17 mouse cellular contexts compared by ENCODE assay signal in genomic region chr5:64815631-64816030, GRCm38 (mm10). TPM values are rescaled to one million over a fixed set of nuclear protein-coding genes. Genes with fewer than 3 reads are reported as not detected.
DNase-seq lines count a peak whose midpoint lies in the region; ATAC-seq and TF ChIP-seq lines count a peak whose summit lies in the region.
"Had no signal": no experiment of that assay in that cellular context is flagged by ENCODE, and none has a peak within 500 bp of the region (broad histone marks: within the 10 kb centered on the region; RNA-seq: fewer than 3 reads in every experiment).

No protein-coding gene starts in this region.

- intact Hi-C loops in heart, adult 2 months (cut with DNase I): loop anchor here (2.0 kb wide), 1 partner anchor 51 kb away; no protein-coding TSS in a partner anchor

- peaks cover 14% of the 10 kb centered on the region for H3K79me2 ChIP-seq in heart, adult 2 months (replicated peaks; ENCODE audit: control insufficient read depth, insufficient read depth, low read length)

- no peak overlapping the region; the same call in 1 of the 2 replicates for H3K27ac ChIP-seq in heart, adult 2 months
- 0 out of 2 replicates have a peak overlapping the region, but pooled peaks have one; percentile 45 for H3K27ac ChIP-seq in lung, embryonic 15.5 days
- H3K27ac ChIP-seq in stomach, embryonic 16.5 days (ENCODE audit: low read length): peak overlapping the region; percentile 88
- H3K27ac ChIP-seq: forebrain, embryonic 10.5 days; left cerebral cortex, adult 2 months; midbrain, embryonic 15.5 days had no signal

- H3K9ac ChIP-seq in heart, adult 2 months (ENCODE audit: low read depth, low read length): 0 out of 2 replicates have a peak overlapping the region, but pooled peaks have one; percentile 30
- no peak overlapping the region for H3K9ac ChIP-seq in lung, embryonic 15.5 days
- peak overlapping the region; percentile 47; the same call in 1 of the 2 replicates for H3K9ac ChIP-seq in stomach, embryonic 16.5 days (ENCODE audit: low read length)
- H3K9ac ChIP-seq: kidney, embryonic 15.5 days; midbrain, embryonic 15.5 days had no signal

- H3K36me3 ChIP-seq in heart, adult 2 months (ENCODE audit: control insufficient read depth, insufficient read depth, low read length): peaks cover 44% of the 10 kb centered on the region
- peaks cover 36% of the 10 kb centered on the region for H3K36me3 ChIP-seq in lung, embryonic 15.5 days
- peaks cover 15% of the 10 kb centered on the region; the same call in 1 of the 2 replicates for H3K36me3 ChIP-seq in stomach, embryonic 16.5 days (ENCODE audit: control insufficient read depth, insufficient read depth, low read length)
- H3K36me3 ChIP-seq: midbrain, embryonic 15.5 days had no signal

- no peak for TF ChIP-seq EP300 in heart, adult 2 months (IDR thresholded peaks at IDR 0.05; ENCODE audit: insufficient read depth, low read depth, low read length)

- H3K4me2 ChIP-seq in lung, embryonic 15.5 days: no peak overlapping the region
- H3K4me2 ChIP-seq in stomach, embryonic 16.5 days (ENCODE audit: low read depth, low read length): peak overlapping the region; percentile 10; the same call in 1 of the 2 replicates
- H3K4me2 ChIP-seq: kidney, embryonic 15.5 days; midbrain, embryonic 15.5 days had no signal

- no peak for ATAC-seq in lung, embryonic 15.5 days (ENCODE audit: borderline replicate concordance, extremely low read depth, low FRiP score, low TSS enrichment)
- no peak for ATAC-seq in stomach, embryonic 16.5 days (ENCODE audit: insufficient read depth, low FRiP score)
- ATAC-seq: midbrain, embryonic 15.5 days; Patski had no signal

- peaks cover 42% of the 10 kb centered on the region for H3K4me1 ChIP-seq in heart, adult 2 months (ENCODE audit: control insufficient read depth, insufficient read depth, low read length)
- peaks cover 65% of the 10 kb centered on the region for H3K4me1 ChIP-seq in lung, embryonic 15.5 days
- H3K4me1 ChIP-seq in stomach, embryonic 16.5 days (ENCODE audit: control insufficient read depth, insufficient read depth, low read length): peaks cover 76% of the 10 kb centered on the region

- WGBS in heart, adult 2 months: 48% methylated on average over 8 of the region's 8 CpGs
- WGBS in lung, embryonic 15.5 days: 73% methylated on average over 8 of the region's 8 CpGs
- WGBS in stomach, embryonic 16.5 days: 81% methylated on average over 8 of the region's 8 CpGs

- TF ChIP-seq CTCF in heart, adult 2 months (IDR thresholded peaks at IDR 0.05): no peak

- no peak overlapping the region for H3K4me3 ChIP-seq in heart, adult 2 months
- H3K4me3 ChIP-seq in lung, embryonic 15.5 days: no peak overlapping the region
- H3K4me3 ChIP-seq in stomach, embryonic 16.5 days (replicated peaks; ENCODE audit: low read length): no peak overlapping the region
- H3K4me3 ChIP-seq: forebrain, embryonic 10.5 days; kidney, embryonic 15.5 days; left cerebral cortex, adult 2 months; midbrain, embryonic 15.5 days had no signal

- peak; percentile 56 to 79 for DNase-seq in adrenal gland, adult (ENCODE audit: inconsistent age in 2 of 2, low spot score in 1 of 2)
- DNase-seq in adrenal gland, adult 8-10 months: no peak
- peak in 1 of 2 experiments; percentile 29 for DNase-seq in heart, adult 2 months
- DNase-seq in heart, adult 9 months (ENCODE audit: low spot score in 2 of 2): no peak
- DNase-seq in lung, postnatal 10 days: no peak
- DNase-seq in spleen, postnatal 10 days (ENCODE audit: low spot score in 2 of 2): no peak
- DNase-seq: lung, adult 2 months; right cerebral cortex, postnatal 14 days; thymus, adult 18-20 months had no signal

- H3K27me3 ChIP-seq in heart, adult 2 months (ENCODE audit: control insufficient read depth, insufficient read depth, low read length): no peaks in the 10 kb centered on the region
- no peaks in the 10 kb centered on the region for H3K27me3 ChIP-seq in lung, embryonic 15.5 days
- H3K27me3 ChIP-seq in stomach, embryonic 16.5 days (ENCODE audit: control insufficient read depth, insufficient read depth, low read length): no peaks in the 10 kb centered on the region
- H3K27me3 ChIP-seq: CH12.LX; kidney, embryonic 15.5 days; midbrain, embryonic 15.5 days; Patski had no signal

- no peaks in the 10 kb centered on the region for H3K9me3 ChIP-seq in lung, embryonic 15.5 days
- H3K9me3 ChIP-seq in stomach, embryonic 16.5 days (replicated peaks; ENCODE audit: control insufficient read depth, low read length): no peaks in the 10 kb centered on the region
- H3K9me3 ChIP-seq: forebrain, embryonic 10.5 days; kidney, embryonic 15.5 days; midbrain, embryonic 15.5 days had no signal

- TF ChIP-seq POLR2A in heart, adult 2 months (IDR thresholded peaks at IDR 0.05; ENCODE audit: insufficient read depth, low read depth, low read length): no peak

RNA-seq across cellular contexts. Expression of gene Klf3, which starts 12.4 kb away (rescaled TPM):
- total RNA-seq in adrenal gland, adult 8-10 months (2022): 10 to 100 TPM; 48.3 to 64.6 (median 53.4) TPM
- total RNA-seq in heart, adult 2 months (2021): 10 to 100 TPM; 41.4 to 46.6 TPM
- polyA plus RNA-seq in heart, adult 2 months (2012; rRNA removed): 34.3 and 41.8 TPM in 2 replicates
- 67.2 and 68.7 TPM in 2 replicates for polyA plus RNA-seq in lung, embryonic 15.5 days (2015; fragmentation: Nextera tagmentation; extraction: Ambion mirVana)
- 63.7 and 66.8 TPM in 2 replicates for polyA plus RNA-seq in stomach, embryonic 16.5 days (2015; fragmentation: Nextera tagmentation; extraction: Ambion mirVana)

Comparison
In these comparisons a context has a peak if more than half of its experiments do, and no peak if none do; other contexts are left out.
1. DNase-seq: peak in adrenal gland, adult (2 of 2); none in adrenal gland, adult 8-10 months (single experiment), heart, adult 9 months (0 of 2), lung, postnatal 10 days (single experiment) and spleen, postnatal 10 days (0 of 2).